Mouse (Mus musculus): Measurements from ENCODE around the gene Zdhhc19.

The Zdhhc19 gene

GRCm38 (mm10) chr16:32495965-32496364, at the start of gene Zdhhc19:
Zdhhc19 (plus strand) TSS chr16:32496265.
- DNase-seq, result no peak

- DNase-seq, result no peak
Observed at GRCm38 (mm10) chr16:32446563-32447138, 49.4 kb upstream of the Zdhhc19 start.

- no peak for DNase-seq
Observed at GRCm38 (mm10) chr16:32449665-32450064, 46.4 kb upstream of the Zdhhc19 start.

- DNase-seq, result no peak
Observed at GRCm38 (mm10) chr16:32450133-32450532, 45.9 kb upstream of the Zdhhc19 start.

- DNase-seq, result no peak
Observed at GRCm38 (mm10) chr16:32453102-32453501, 43.0 kb upstream of the Zdhhc19 start.

GRCm38 (mm10) chr16:32454646-32455045, 41.4 kb upstream of the Zdhhc19 start:
- no peak for DNase-seq

GRCm38 (mm10) chr16:32456086-32456485, 40.0 kb upstream of the Zdhhc19 start:
- no peak for DNase-seq

- peak in 1 of 2 experiments; percentile 28 for DNase-seq
Observed at GRCm38 (mm10) chr16:32456761-32457160, 39.3 kb upstream of the Zdhhc19 start.

- DNase-seq, result peak; percentile 85 to 86
Observed at GRCm38 (mm10) chr16:32457589-32458386, 38.3 kb upstream of the Zdhhc19 start.

- no peak for DNase-seq
Observed at GRCm38 (mm10) chr16:32460518-32460917, 35.5 kb upstream of the Zdhhc19 start.

- no peak for DNase-seq
Observed at GRCm38 (mm10) chr16:32461713-32462112, 34.4 kb upstream of the Zdhhc19 start.

GRCm38 (mm10) chr16:32462950-32463349, 33.1 kb upstream of the Zdhhc19 start:
- no peak for DNase-seq

- DNase-seq, result no peak
Observed at GRCm38 (mm10) chr16:32463426-32463825, 32.6 kb upstream of the Zdhhc19 start.

GRCm38 (mm10) chr16:32464908-32465307, 31.2 kb upstream of the Zdhhc19 start:
- no peak for DNase-seq

- no peak for DNase-seq
Observed at GRCm38 (mm10) chr16:32468488-32468887, 27.6 kb upstream of the Zdhhc19 start.

GRCm38 (mm10) chr16:32469404-32470105, 26.5 kb upstream of the Zdhhc19 start:
- DNase-seq, result no peak

- peak; percentile 32 to 61 for DNase-seq
Observed at GRCm38 (mm10) chr16:32472276-32473015, 23.6 kb upstream of the Zdhhc19 start.

- no peak for DNase-seq
Observed at GRCm38 (mm10) chr16:32477315-32477714, 18.8 kb upstream of the Zdhhc19 start.

GRCm38 (mm10) chr16:32479415-32479814, 16.6 kb upstream of the Zdhhc19 start:
- DNase-seq, result no peak

GRCm38 (mm10) chr16:32484431-32484871, 11.6 kb upstream of the Zdhhc19 start:
- peak; percentile 77 to 91 for DNase-seq

- no peak for DNase-seq
Observed at GRCm38 (mm10) chr16:32485209-32485608, 10.9 kb upstream of the Zdhhc19 start.

GRCm38 (mm10) chr16:32486046-32486445, 10.0 kb upstream of the Zdhhc19 start:
- no peak for DNase-seq
